Mouse (Mus musculus) adrenal gland, postnatal 36 days (tissue): ENCODE measurements around the gene Gm13271. TPM values are rescaled to one million over a fixed set of nuclear protein-coding genes. Genes with fewer than 3 reads are reported as not detected.
"Not testable (repeated sequence)": the region's sequence is repeated elsewhere in the genome, so short reads cannot be mapped to it uniquely, and the experiment has no call there.

Experiments used
- DNase-seq, 2 experiments: peaks; one replicate each; pipeline ENCODE4 v3.0.0; 2021; ENCODE audit warnings: mixed read lengths in 1 of 2
- total RNA-seq, 2 experiments: library from RNA; stranded (reverse); gene quantifications; 2 replicates each; pipeline ENCODE4 v1.2.3; 2021

Gm13271 gene
- total RNA-seq, 2 experiments from 2014 or later = not detected

DNA sequence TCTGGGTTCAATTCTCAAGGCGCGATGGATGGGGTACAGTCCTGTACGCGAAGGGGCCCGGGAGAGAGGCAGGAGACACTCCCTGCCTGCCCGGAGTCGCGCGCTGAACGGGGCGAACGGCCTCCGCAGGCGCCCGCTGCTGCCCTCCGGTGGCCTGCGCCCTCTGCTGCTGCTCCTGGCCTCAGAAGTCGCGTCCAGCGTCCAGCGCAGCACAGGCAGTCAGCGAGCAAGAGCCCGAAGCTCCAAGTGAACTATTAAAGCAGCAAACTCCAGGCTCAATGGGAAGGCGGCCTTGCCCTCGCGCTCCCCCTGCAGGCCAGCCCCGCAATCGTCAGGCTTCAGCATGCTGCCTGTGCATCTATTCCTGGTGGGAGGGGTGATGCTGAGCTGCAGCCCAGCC lies 5.8 kb downstream of the Gm13271 start:
- DNase-seq = peak; percentile 84 to 86

DNA sequence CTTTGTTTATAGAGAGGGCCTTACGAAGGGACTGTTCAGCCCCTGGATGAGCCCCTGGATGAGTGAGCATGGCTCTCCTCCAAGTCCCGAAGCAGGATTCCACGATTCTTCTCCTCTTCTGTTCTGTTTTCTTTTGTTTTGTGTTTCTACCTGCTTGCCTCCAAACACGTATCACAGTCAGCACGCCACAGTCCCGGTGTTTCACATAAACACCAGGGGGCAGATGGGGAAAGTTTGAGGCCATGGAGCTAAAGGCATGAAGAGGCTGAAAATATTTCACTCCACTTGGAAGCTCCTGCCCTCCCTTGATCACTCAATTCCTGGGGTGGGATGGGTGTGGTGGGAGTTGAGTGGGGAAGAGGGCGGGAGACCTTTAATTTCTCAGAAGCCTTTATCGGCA lies 7.1 kb downstream of the Gm13271 start:
- peak; percentile 13 to 19 for DNase-seq

- not testable (repeated sequence) for DNase-seq
These were observed 7.7 kb downstream of the Gm13271 start for GRCm38 (mm10) chr4:88762341-88762740.

GRCm38 (mm10) chr4:88763384-88764018 lies 8.8 kb downstream of the Gm13271 start:
- DNase-seq = peak; percentile 65 to 69

GRCm38 (mm10) chr4:88773534-88773933 lies 18.9 kb downstream of the Gm13271 start, which contains the start of gene Gm13290:
Gene Gm13290 (plus strand): TSS chr4:88773834.
- DNase-seq = not testable (repeated sequence)

- not testable (repeated sequence) for DNase-seq
These were observed 22.0 kb downstream of the Gm13271 start, which contains the start of gene Gm13289 for GRCm38 (mm10) chr4:88776622-88777021. Gene Gm13289 (plus strand): TSS chr4:88776922.

DNA sequence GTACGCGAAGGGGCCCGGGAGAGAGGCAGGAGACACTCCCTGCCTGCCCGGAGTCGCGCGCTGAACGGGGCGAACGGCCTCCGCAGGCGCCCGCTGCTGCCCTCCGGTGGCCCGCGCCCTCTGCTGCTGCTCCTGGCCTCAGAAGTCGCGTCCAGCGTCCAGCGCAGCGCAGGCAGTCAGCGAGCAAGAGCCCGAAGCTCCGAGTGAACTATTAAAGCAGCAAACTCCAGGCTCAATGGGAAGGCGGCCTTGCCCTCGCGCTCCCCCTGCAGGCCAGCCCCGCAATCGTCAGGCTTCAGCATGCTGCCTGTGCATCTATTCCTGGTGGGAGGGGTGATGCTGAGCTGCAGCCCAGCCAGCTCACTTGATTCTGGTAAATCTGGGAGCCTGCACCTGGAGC lies 24.9 kb downstream of the Gm13271 start, which contains the start of gene Gm13272:
Gm13272 (plus strand) TSS at position 301 of the 400 bp plus-strand sequence.
- DNase-seq = not testable (repeated sequence)

- not testable (repeated sequence) for DNase-seq
These were observed 25.7 kb downstream of the Gm13271 start for GRCm38 (mm10) chr4:88780320-88780719.

DNA sequence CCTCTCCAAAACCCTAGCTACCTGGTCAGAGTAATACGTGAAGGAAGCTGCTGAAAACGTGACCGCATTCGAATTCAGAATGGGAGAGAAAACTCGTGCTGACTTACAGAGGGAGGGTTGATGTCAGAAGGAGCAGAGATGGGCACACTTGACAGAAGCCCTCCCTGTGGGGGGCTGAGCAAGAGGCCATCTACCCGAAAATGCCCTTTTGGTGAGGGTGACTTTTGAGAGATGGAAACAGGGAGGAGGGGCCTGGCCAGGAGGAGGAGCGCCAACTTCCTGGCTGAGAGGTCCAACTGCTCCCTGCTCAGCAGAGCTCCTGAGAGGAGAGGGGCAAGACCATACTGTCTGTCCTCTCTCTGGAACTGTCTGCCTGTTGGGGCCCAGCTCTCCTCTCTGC lies 27.2 kb downstream of the Gm13271 start, which contains the start of gene Ifnz:
Ifnz (plus strand) TSS at position 301 of the 400 bp plus-strand sequence.
- DNase-seq = not testable (repeated sequence)

GRCm38 (mm10) chr4:88782335-88782734 lies 27.7 kb downstream of the Gm13271 start:
- DNase-seq = peak in 1 of 2 experiments; percentile 32

DNA sequence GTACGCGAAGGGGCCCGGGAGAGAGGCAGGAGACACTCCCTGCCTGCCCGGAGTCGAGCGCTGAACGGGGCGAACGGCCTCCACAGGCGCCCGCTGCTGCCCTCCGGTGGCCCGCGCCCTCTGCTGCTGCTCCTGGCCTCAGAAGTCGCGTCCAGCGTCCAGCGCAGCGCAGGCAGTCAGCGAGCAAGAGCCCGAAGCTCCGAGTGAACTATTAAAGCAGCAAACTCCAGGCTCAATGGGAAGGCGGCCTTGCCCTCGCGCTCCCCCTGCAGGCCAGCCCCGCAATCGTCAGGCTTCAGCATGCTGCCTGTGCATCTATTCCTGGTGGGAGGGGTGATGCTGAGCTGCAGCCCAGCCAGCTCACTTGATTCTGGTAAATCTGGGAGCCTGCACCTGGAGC lies 30.7 kb downstream of the Gm13271 start, which contains the start of gene Gm13276:
Gm13276 (plus strand) TSS at position 301 of the 400 bp plus-strand sequence.
- not testable (repeated sequence) for DNase-seq

DNA sequence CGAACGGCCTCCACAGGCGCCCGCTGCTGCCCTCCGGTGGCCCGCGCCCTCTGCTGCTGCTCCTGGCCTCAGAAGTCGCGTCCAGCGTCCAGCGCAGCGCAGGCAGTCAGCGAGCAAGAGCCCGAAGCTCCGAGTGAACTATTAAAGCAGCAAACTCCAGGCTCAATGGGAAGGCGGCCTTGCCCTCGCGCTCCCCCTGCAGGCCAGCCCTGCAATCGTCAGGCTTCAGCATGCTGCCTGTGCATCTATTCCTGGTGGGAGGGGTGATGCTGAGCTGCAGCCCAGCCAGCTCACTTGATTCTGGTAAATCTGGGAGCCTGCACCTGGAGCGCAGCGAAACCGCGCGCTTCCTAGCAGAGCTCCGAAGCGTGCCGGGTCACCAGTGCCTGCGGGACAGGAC lies 33.7 kb downstream of the Gm13271 start, which contains the start of gene Gm13277:
Gm13277 (plus strand) TSS at position 231 of the 400 bp plus-strand sequence.
- DNase-seq = peak; percentile 70

DNA sequence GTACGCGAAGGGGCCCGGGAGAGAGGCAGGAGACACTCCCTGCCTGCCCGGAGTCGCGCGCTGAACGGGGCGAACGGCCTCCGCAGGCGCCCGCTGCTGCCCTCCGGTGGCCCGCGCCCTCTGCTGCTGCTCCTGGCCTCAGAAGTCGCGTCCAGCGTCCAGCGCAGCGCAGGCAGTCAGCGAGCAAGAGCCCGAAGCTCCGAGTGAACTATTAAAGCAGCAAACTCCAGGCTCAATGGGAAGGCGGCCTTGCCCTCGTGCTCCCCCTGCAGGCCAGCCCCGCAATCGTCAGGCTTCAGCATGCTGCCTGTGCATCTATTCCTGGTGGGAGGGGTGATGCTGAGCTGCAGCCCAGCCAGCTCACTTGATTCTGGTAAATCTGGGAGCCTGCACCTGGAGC lies 36.6 kb downstream of the Gm13271 start, which contains the start of gene Gm13278:
Gm13278 (plus strand) TSS at position 301 of the 400 bp plus-strand sequence.
- DNase-seq = not testable (repeated sequence)

DNA sequence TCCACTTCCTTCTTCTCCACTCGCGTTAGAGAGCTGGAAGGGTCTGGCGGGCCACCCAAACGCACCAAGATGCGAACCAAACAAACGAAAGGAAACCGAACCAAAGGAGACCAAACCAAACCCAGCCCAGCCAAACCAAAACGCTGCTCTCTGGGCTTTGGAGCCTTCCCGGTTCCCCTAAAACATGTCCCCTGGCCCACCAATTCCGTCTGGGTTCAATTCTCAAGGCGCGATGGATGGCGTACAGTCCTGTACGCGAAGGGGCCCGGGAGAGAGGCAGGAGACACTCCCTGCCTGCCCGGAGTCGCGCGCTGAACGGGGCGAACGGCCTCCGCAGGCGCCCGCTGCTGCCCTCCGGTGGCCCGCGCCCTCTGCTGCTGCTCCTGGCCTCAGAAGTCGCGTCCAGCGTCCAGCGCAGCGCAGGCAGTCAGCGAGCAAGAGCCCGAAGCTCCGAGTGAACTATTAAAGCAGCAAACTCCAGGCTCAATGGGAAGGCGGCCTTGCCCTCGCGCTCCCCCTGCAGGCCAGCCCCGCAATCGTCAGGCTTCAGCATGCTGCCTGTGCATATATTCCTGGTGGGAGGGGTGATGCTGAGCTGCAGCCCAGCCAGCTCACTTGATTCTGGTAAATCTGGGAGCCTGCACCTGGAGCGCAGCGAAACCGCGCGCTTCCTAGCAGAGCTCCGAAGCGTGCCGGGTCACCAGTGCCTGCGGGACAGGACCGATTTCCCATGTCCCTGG lies 39.4 kb downstream of the Gm13271 start, which contains the start of gene Gm13275:
Gm13275 (plus strand) TSS at position 552 of the 740 bp plus-strand sequence.
- DNase-seq = peak; percentile 2 to 17

- not testable (repeated sequence) for DNase-seq
These were observed 42.4 kb downstream of the Gm13271 start, which contains the start of gene Gm13279 for GRCm38 (mm10) chr4:88797097-88797496. Gene Gm13279 (plus strand): TSS chr4:88797397.

DNA sequence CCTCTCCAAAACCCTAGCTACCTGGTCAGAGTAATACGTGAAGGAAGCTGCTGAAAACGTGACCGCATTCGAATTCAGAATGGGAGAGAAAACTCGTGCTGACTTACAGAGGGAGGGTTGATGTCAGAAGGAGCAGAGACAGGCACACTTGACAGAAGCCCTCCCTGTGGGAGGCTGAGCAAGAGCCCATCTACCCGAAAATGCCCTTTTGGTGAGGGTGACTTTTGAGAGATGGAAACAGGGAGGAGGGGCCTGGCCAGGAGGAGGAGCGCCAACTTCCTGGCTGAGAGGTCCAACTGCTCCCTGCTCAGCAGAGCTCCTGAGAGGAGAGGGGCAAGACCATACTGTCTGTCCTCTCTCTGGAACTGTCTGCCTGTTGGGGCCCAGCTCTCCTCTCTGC lies 44.7 kb downstream of the Gm13271 start, which contains the start of gene Gm13285:
Gm13285 (plus strand) TSS at position 301 of the 400 bp plus-strand sequence.
- DNase-seq = not testable (repeated sequence)

DNA sequence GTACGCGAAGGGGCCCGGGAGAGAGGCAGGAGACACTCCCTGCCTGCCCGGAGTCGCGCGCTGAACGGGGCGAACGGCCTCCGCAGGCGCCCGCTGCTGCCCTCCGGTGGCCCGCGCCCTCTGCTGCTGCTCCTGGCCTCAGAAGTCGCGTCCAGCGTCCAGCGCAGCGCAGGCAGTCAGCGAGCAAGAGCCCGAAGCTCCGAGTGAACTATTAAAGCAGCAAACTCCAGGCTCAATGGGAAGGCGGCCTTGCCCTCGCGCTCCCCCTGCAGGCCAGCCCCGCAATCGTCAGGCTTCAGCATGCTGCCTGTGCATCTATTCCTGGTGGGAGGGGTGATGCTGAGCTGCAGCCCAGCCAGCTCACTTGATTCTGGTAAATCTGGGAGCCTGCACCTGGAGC lies 48.3 kb downstream of the Gm13271 start, which contains the start of gene Gm13287:
Gm13287 (plus strand) TSS at position 301 of the 400 bp plus-strand sequence.
- not testable (repeated sequence) for DNase-seq

Other genes starting within 250 kb of the Gm13271 start
- not detected for gene Ifnb1, start 232.1 kb upstream of the Gm13271 start, total RNA-seq
- gene Ifna15, start 196.6 kb upstream of the Gm13271 start, total RNA-seq = not detected
- gene Ifna14, start 183.1 kb upstream of the Gm13271 start, total RNA-seq = not detected
- gene Ifna9, start 162.5 kb upstream of the Gm13271 start, total RNA-seq = not detected
- not detected for gene Ifna12, start 151.5 kb upstream of the Gm13271 start, total RNA-seq
- gene C87499, start 120.5 kb upstream of the Gm13271 start, total RNA-seq = not detected
- not detected for gene Ifna13, start 110.4 kb upstream of the Gm13271 start, total RNA-seq
- not detected for gene Ifna16, start 77.9 kb upstream of the Gm13271 start, total RNA-seq
- not detected for gene Ifna2, start 71.0 kb upstream of the Gm13271 start, total RNA-seq
- not detected for gene Ifnab, start 63.5 kb upstream of the Gm13271 start, total RNA-seq
- under 1 TPM; 0.36 to 0.60 TPM for gene Gm26566, start 33.1 kb upstream of the Gm13271 start, total RNA-seq
- 10 to 100 TPM; 82.5 to 89.7 TPM for gene Klhl9, start 32.4 kb upstream of the Gm13271 start, total RNA-seq
- under 1 TPM in 1 of 2 experiments, not detected in 1; 0.20 TPM for gene Gm13283, start 5.3 kb downstream of the Gm13271 start, total RNA-seq
- gene Gm13290, start 19.0 kb downstream of the Gm13271 start, total RNA-seq = not detected
- not detected for gene Gm13289, start 22.1 kb downstream of the Gm13271 start, total RNA-seq
- gene Gm13272, start 25.0 kb downstream of the Gm13271 start, total RNA-seq = not detected
- gene Ifnz, start 27.3 kb downstream of the Gm13271 start, total RNA-seq = under 1 TPM in 1 of 2 experiments, not detected in 1; 0.20 TPM
- not detected for gene Gm13276, start 30.8 kb downstream of the Gm13271 start, total RNA-seq
- not detected for gene Gm13277, start 33.8 kb downstream of the Gm13271 start, total RNA-seq
- gene Gm13278, start 36.7 kb downstream of the Gm13271 start, total RNA-seq = not detected
- not detected for gene Gm13275, start 39.6 kb downstream of the Gm13271 start, total RNA-seq
- not detected for gene Gm13279, start 42.5 kb downstream of the Gm13271 start, total RNA-seq
- not detected for gene Gm13285, start 44.8 kb downstream of the Gm13271 start, total RNA-seq
- not detected for gene Gm13287, start 48.4 kb downstream of the Gm13271 start, total RNA-seq
- gene Gm13288, start 50.7 kb downstream of the Gm13271 start, total RNA-seq = under 1 TPM in 1 of 2 experiments, not detected in 1; 0.10 TPM
- gene Ifna7, start 61.4 kb downstream of the Gm13271 start, total RNA-seq = not detected
- not detected for gene Ifna11, start 65.1 kb downstream of the Gm13271 start, total RNA-seq
- gene Ifna6, start 72.5 kb downstream of the Gm13271 start, total RNA-seq = not detected
- gene Ifna5, start 80.7 kb downstream of the Gm13271 start, total RNA-seq = not detected
- not detected for gene Ifna4, start 87.0 kb downstream of the Gm13271 start, total RNA-seq
- not detected for gene Ifna1, start 95.2 kb downstream of the Gm13271 start, total RNA-seq
- not detected for gene Ifne, start 125.3 kb downstream of the Gm13271 start, total RNA-seq